Mouse (Mus musculus) stomach, embryonic 15.5 days (tissue): ENCODE data around the gene Hspb1. TPM values are rescaled to one million over a fixed set of nuclear protein-coding genes. Genes with fewer than 3 reads are reported as not detected.

Source experiments
- ATAC-seq: fragments of 200-750 bp; cut with Nextera tagmentation; 2 replicates; pipeline ENCODE4 v1.8.0; 2017; ENCODE audit warnings: low read depth, moderate number of reproducible peaks, moderate TSS enrichment; ENCODE audit not compliant: insufficient read depth, low FRiP score
- H3K27ac ChIP-seq: fragments of 300-500 bp; sonication (generic); 2 replicates; pipeline ENCODE4 v1.5.1; 2015; ENCODE audit warnings: mild to moderate bottlenecking, inconsistent platforms
- H3K27me3 ChIP-seq: fragments of 300-500 bp; sonication (generic); replicated peaks from 2 replicates; pipeline ENCODE4 v1.6.1; 2015; ENCODE audit warnings: inconsistent platforms
- H3K36me3 ChIP-seq: fragments of 300-500 bp; sonication (generic); 2 replicates; pipeline ENCODE4 v1.6.1; 2015; ENCODE audit warnings: inconsistent platforms
- H3K4me1 ChIP-seq: fragments of 300-500 bp; sonication (generic); 2 replicates; pipeline ENCODE4 v1.6.1; 2015; ENCODE audit warnings: inconsistent platforms
- H3K4me2 ChIP-seq: fragments of 300-500 bp; sonication (generic); 2 replicates; pipeline ENCODE4 v1.6.1; 2015; ENCODE audit warnings: mild to moderate bottlenecking, inconsistent platforms
- H3K4me3 ChIP-seq: fragments of 300-500 bp; sonication (generic); replicated peaks from 2 replicates; pipeline ENCODE4 v1.5.1; 2015; ENCODE audit warnings: inconsistent platforms
- H3K9ac ChIP-seq: fragments of 300-500 bp; sonication (generic); 2 replicates; pipeline ENCODE4 v1.6.1; 2015; ENCODE audit warnings: inconsistent platforms
- H3K9me3 ChIP-seq: fragments of 300-500 bp; sonication (generic); 2 replicates; pipeline ENCODE4 v1.6.1; 2016; ENCODE audit warnings: inconsistent platforms
- WGBS: fragments of 180-500 bp; shearing (Covaris S2); methylation state at CpG from one replicate; pipeline ENCODE4 v1.1.7; 2015; 5-methylcytosine and 5-hydroxymethylcytosine counted together
- polyA plus RNA-seq: library from polyadenylated mRNA; unstranded; fragments of >200 nt; fragmentation: Nextera tagmentation; extraction: Ambion mirVana; gene quantifications from 2 replicates; pipeline ENCODE4 v1.2.1, GENCODE M21; 2015

The Hspb1 gene
- polyA plus RNA-seq, 1 experiment from 2014 or later: 451 TPM

- Histone ChIP-seq H3K4me3 (no peak overlapping the region), H3K9ac (no peak overlapping the region), H3K4me2 (no peak overlapping the region), H3K36me3 (peaks cover 19% of the 10 kb centered on the region), H3K27ac (no peak overlapping the region), H3K27me3 (no peaks in the 10 kb centered on the region), H3K4me1 (no peaks in the 10 kb centered on the region), H3K9me3 (no peaks in the 10 kb centered on the region)
- ATAC-seq: no peak
- WGBS: 88% methylated on average over 3 of the region's 3 CpGs
Observed at GRCm38 (mm10) chr5:135916601-135917000, 28.9 kb downstream of the Hspb1 start.

- no peaks in the 10 kb centered on the region for H3K9me3 ChIP-seq
- no peak overlapping the region for H3K4me3 ChIP-seq
- no peaks in the 10 kb centered on the region for H3K27me3 ChIP-seq
- H3K27ac ChIP-seq: no peak overlapping the region
- WGBS: 90% methylated on average over 8 of the region's 8 CpGs
- ATAC-seq: no peak
- H3K9ac ChIP-seq: no peak overlapping the region
- H3K4me2 ChIP-seq: no peak overlapping the region
- peaks cover 26% of the 10 kb centered on the region for H3K36me3 ChIP-seq
- no peaks in the 10 kb centered on the region for H3K4me1 ChIP-seq
Observed at GRCm38 (mm10) chr5:135917327-135918058, 29.8 kb downstream of the Hspb1 start.

- Histone ChIP-seq H3K4me1 (no peaks in the 10 kb centered on the region), H3K4me2 (no peak overlapping the region), H3K9me3 (no peaks in the 10 kb centered on the region), H3K27ac (no peak overlapping the region), H3K36me3 (peaks cover 31% of the 10 kb centered on the region), H3K4me3 (no peak overlapping the region), H3K27me3 (no peaks in the 10 kb centered on the region), H3K9ac (no peak overlapping the region)
- 89% methylated on average over 5 of the region's 5 CpGs for WGBS
- ATAC-seq: no peak
Observed at GRCm38 (mm10) chr5:135918059-135918437, 30.3 kb downstream of the Hspb1 start.

GRCm38 (mm10) chr5:135918593-135918992, 30.9 kb downstream of the Hspb1 start:
- Histone ChIP-seq H3K36me3 (peaks cover 33% of the 10 kb centered on the region), H3K27me3 (no peaks in the 10 kb centered on the region), H3K27ac (no peak overlapping the region), H3K9ac (no peak overlapping the region), H3K4me2 (no peak overlapping the region), H3K4me1 (no peaks in the 10 kb centered on the region), H3K9me3 (no peaks in the 10 kb centered on the region), H3K4me3 (no peak overlapping the region)
- 95% methylated on average over 5 of the region's 5 CpGs for WGBS
- no peak for ATAC-seq

- Histone ChIP-seq H3K4me3 (no peak overlapping the region), H3K27ac (no peak overlapping the region), H3K4me1 (no peaks in the 10 kb centered on the region), H3K36me3 (peaks cover 34% of the 10 kb centered on the region), H3K4me2 (no peak overlapping the region), H3K27me3 (no peaks in the 10 kb centered on the region), H3K9me3 (no peaks in the 10 kb centered on the region), H3K9ac (no peak overlapping the region)
- no peak for ATAC-seq
- 89% methylated on average over 3 of the region's 3 CpGs for WGBS
Observed at GRCm38 (mm10) chr5:135919902-135920301, 32.2 kb downstream of the Hspb1 start.

GRCm38 (mm10) chr5:135923901-135924300, 36.2 kb downstream of the Hspb1 start:
- WGBS: 95% methylated on average over 7 of the region's 7 CpGs
- H3K9me3 ChIP-seq: no peaks in the 10 kb centered on the region
- no peaks in the 10 kb centered on the region for H3K4me1 ChIP-seq
- ATAC-seq: no peak
- H3K36me3 ChIP-seq: peaks cover 52% of the 10 kb centered on the region
- H3K9ac ChIP-seq: no peak overlapping the region
- no peak overlapping the region for H3K4me3 ChIP-seq
- no peak overlapping the region for H3K4me2 ChIP-seq
- H3K27me3 ChIP-seq: no peaks in the 10 kb centered on the region
- no peak overlapping the region for H3K27ac ChIP-seq

- 82% methylated on average over 6 of the region's 6 CpGs for WGBS
- peaks cover 46% of the 10 kb centered on the region for H3K36me3 ChIP-seq
- H3K9me3 ChIP-seq: no peaks in the 10 kb centered on the region
- no peak for ATAC-seq
- no peaks in the 10 kb centered on the region for H3K27me3 ChIP-seq
- H3K4me2 ChIP-seq: no peak overlapping the region
- no peak overlapping the region for H3K27ac ChIP-seq
- no peak overlapping the region for H3K4me3 ChIP-seq
- H3K9ac ChIP-seq: no peak overlapping the region
- peaks cover 8% of the 10 kb centered on the region; the same call in 1 of the 2 replicates for H3K4me1 ChIP-seq
Observed at GRCm38 (mm10) chr5:135929685-135930424, 42.1 kb downstream of the Hspb1 start.

GRCm38 (mm10) chr5:135931526-135931925, 43.8 kb downstream of the Hspb1 start:
- no peaks in the 10 kb centered on the region for H3K27me3 ChIP-seq
- 89% methylated on average over 9 of the region's 9 CpGs for WGBS
- no peak for ATAC-seq
- no peaks in the 10 kb centered on the region for H3K9me3 ChIP-seq
- no peak overlapping the region for H3K4me2 ChIP-seq
- H3K4me1 ChIP-seq: peaks cover 8% of the 10 kb centered on the region; the same call in 1 of the 2 replicates
- H3K36me3 ChIP-seq: peaks cover 35% of the 10 kb centered on the region
- H3K4me3 ChIP-seq: no peak overlapping the region
- H3K27ac ChIP-seq: no peak overlapping the region
- H3K9ac ChIP-seq: no peak overlapping the region

- Histone ChIP-seq H3K4me1 (peaks cover 8% of the 10 kb centered on the region; the same call in 1 of the 2 replicates), H3K36me3 (peaks cover 28% of the 10 kb centered on the region), H3K27me3 (no peaks in the 10 kb centered on the region), H3K4me2 (peak overlapping the region; percentile 54; the same call in 1 of the 2 replicates), H3K9ac (no peak overlapping the region), H3K27ac (no peak overlapping the region), H3K9me3 (no peaks in the 10 kb centered on the region), H3K4me3 (no peak overlapping the region)
- 56% methylated on average over 2 of the region's 2 CpGs for WGBS
- no peak for ATAC-seq
Observed at GRCm38 (mm10) chr5:135932359-135932758, 44.6 kb downstream of the Hspb1 start.

GRCm38 (mm10) chr5:135933222-135933899, 45.6 kb downstream of the Hspb1 start:
- WGBS: 3% methylated on average over 12 of the region's 12 CpGs
- ATAC-seq: no peak
- Histone ChIP-seq H3K9me3 (no peaks in the 10 kb centered on the region), H3K27ac (peak overlapping the region; percentile 99), H3K36me3 (peaks cover 25% of the 10 kb centered on the region), H3K9ac (peak overlapping the region; percentile 88), H3K4me2 (peak overlapping the region; percentile 54), H3K4me3 (peak overlapping the region; percentile 91), H3K4me1 (peaks cover 8% of the 10 kb centered on the region; the same call in 1 of the 2 replicates), H3K27me3 (no peaks in the 10 kb centered on the region)

- under 1% methylated on average over 35 of the region's 35 CpGs for WGBS
- peak; percentile 63 for ATAC-seq
- Histone ChIP-seq H3K27ac (peak overlapping the region; percentile 99), H3K36me3 (peaks cover 25% of the 10 kb centered on the region), H3K4me2 (peak overlapping the region; percentile 54), H3K4me3 (peak overlapping the region; percentile 91), H3K27me3 (no peaks in the 10 kb centered on the region), H3K9ac (peak overlapping the region; percentile 88), H3K9me3 (no peaks in the 10 kb centered on the region), H3K4me1 (peaks cover 8% of the 10 kb centered on the region; the same call in 1 of the 2 replicates)
Observed at GRCm38 (mm10) chr5:135933900-135934441, 46.3 kb downstream of the Hspb1 start.
